Mouse (Mus musculus): ENCODE measurements at regions not wholly inside any gene's neighbourhood (a gene's known extent, or its start where the extent isn't known, plus 50 kb on each side); places are given as distances from the start of the nearest gene placed in this dataset.

GRCm38 (mm10) chr9:122687170-122687569 is 60.0 kb upstream of the Topaz1 start:
- H3K27me3 ChIP-seq (replicated peaks): no peaks in the 10 kb centered on the region
- no peak overlapping the region for H3K27ac ChIP-seq
- H3K9ac ChIP-seq: no peak overlapping the region
- H3K36me3 ChIP-seq: no peaks in the 10 kb centered on the region
- H3K4me3 ChIP-seq: no peak overlapping the region
- ATAC-seq (ENCODE audit: low FRiP score, low read depth): no peak
- no peak overlapping the region for H3K4me2 ChIP-seq (replicated peaks)
- no peaks in the 10 kb centered on the region for H3K9me3 ChIP-seq
- no peaks in the 10 kb centered on the region; the same call in 1 of the 2 replicates for H3K4me1 ChIP-seq
- WGBS: 20% methylated on average over 4 of the region's 4 CpGs

- Histone ChIP-seq H3K9me3 (no peaks in the 10 kb centered on the region), H3K27me3 (replicated peaks) (no peaks in the 10 kb centered on the region), H3K9ac (no peak overlapping the region), H3K36me3 (no peaks in the 10 kb centered on the region), H3K4me1 (0 out of 2 replicates have a peak, but pooled peaks cover 5% of the 10 kb centered on the region), H3K4me2 (replicated peaks) (no peak overlapping the region), H3K27ac (no peak overlapping the region), H3K4me3 (no peak overlapping the region)
- WGBS: 72% methylated on average over 6 of the region's 6 CpGs
- ATAC-seq (ENCODE audit: low FRiP score, low read depth): no peak
Observed at GRCm38 (mm10) chr9:122691879-122692278, 55.3 kb upstream of the Topaz1 start.

GRCm38 (mm10) chr9:122695724-122696123 is 51.4 kb upstream of the Topaz1 start:
- no peak for ATAC-seq (ENCODE audit: low FRiP score, low read depth)
- no peak overlapping the region for H3K4me3 ChIP-seq
- no peak overlapping the region for H3K27ac ChIP-seq
- H3K4me2 ChIP-seq (replicated peaks): no peak overlapping the region
- H3K4me1 ChIP-seq: 0 out of 2 replicates have a peak, but pooled peaks cover 5% of the 10 kb centered on the region
- no peaks in the 10 kb centered on the region for H3K9me3 ChIP-seq
- H3K36me3 ChIP-seq: no peaks in the 10 kb centered on the region
- H3K27me3 ChIP-seq (replicated peaks): no peaks in the 10 kb centered on the region
- 13% methylated on average over 1 of the region's 1 CpGs for WGBS
- no peak overlapping the region for H3K9ac ChIP-seq

Small RNA genes lying in the stretch of these regions (microRNA-seq; reads per million reads assigned to microRNA genes)
- gene Mir138-1: 198 reads per million, percentile 60 among the genes with 10 or more reads in this experiment

Data from neural tube, embryonic 12.5 days (tissue).